Comparison of ENCODE assay signal across 21 mouse cellular contexts in the genomic region with DNA sequence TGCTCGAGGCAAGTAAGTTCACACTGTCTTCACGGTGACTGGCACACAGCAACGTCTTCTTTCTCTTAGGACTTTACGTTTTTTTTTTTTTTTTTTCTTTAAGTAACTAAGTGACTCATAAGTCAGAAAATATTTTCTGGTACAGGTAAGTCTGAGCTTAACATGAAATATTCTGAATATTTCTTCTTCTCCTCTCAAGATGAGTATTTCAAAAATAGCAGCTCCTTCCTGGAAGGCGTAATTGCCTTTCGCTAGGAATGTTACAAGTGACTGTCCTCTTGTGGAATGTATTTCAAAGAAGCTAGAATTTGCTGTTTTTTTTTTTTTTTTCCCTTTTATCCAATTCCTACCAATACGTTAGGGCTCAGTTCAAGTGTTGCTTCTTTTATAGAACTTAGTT.
DNase-seq lines count a peak whose midpoint lies in the region; ATAC-seq and TF ChIP-seq lines count a peak whose summit lies in the region.
"Had no signal": no experiment of that assay in that cellular context is flagged by ENCODE, and none has a peak within 500 bp of the region (broad histone marks: within the 10 kb centered on the region; RNA-seq: fewer than 3 reads in every experiment).

No protein-coding gene starts in this region.

- TF ChIP-seq EP300 in lung, postnatal 0 days (IDR thresholded peaks at IDR 0.05): peak; percentile 98
- TF ChIP-seq EP300 in CH12.LX (IDR thresholded peaks at IDR 0.05; ENCODE audit: low read length): no peak

- TF ChIP-seq CTCF in lung, postnatal 0 days (IDR thresholded peaks at IDR 0.05): no peak
- TF ChIP-seq CTCF in CH12.LX (conservative IDR thresholded peaks at IDR 0.05 in 1 of 2, IDR thresholded peaks at IDR 0.05 in 1 of 2; ENCODE audit: low read depth in 2 of 2, low read length in 2 of 2): no peak
- TF ChIP-seq CTCF in Patski (IDR thresholded peaks at IDR 0.05): no peak

- in situ Hi-C loops in CH12.LX (cut with MboI; ENCODE audit: low pct_ligation_motif_present, low pct_unique_long_range_greater_than_20kb, low sequenced_read_pairs) (no loop called here), Patski (cut with MboI; ENCODE audit: low pct_unique_long_range_greater_than_20kb) (no loop called here)

- no peak overlapping the region for H3K9ac ChIP-seq in lung, postnatal 0 days (replicated peaks; ENCODE audit: low read depth)
- H3K9ac ChIP-seq in CH12.LX (ENCODE audit: insufficient read depth, low read depth): no peak overlapping the region

- no peak overlapping the region for H3K4me2 ChIP-seq in lung, postnatal 0 days (replicated peaks; ENCODE audit: low read depth, low read length)
- no peak overlapping the region for H3K4me2 ChIP-seq in CH12.LX (ENCODE audit: insufficient read depth, low read depth, poor library complexity, severe bottlenecking)

- dilution Hi-C loops in CH12.LX (cut with MboI; ENCODE audit: extremely low pct_ligation_motif_present, extremely low pct_unique_long_range_greater_than_20kb, low sequenced_read_pairs): no loop called here

- no peaks in the 10 kb centered on the region for H3K27me3 ChIP-seq in lung, postnatal 0 days (replicated peaks; ENCODE audit: insufficient read depth, low read length)
- H3K27me3 ChIP-seq in CH12.LX (replicated peaks) (no peaks in the 10 kb centered on the region), Patski (no peaks in the 10 kb centered on the region)

- no peaks in the 10 kb centered on the region for H3K36me3 ChIP-seq in lung, postnatal 0 days (ENCODE audit: insufficient read depth, low read length)
- no peaks in the 10 kb centered on the region for H3K36me3 ChIP-seq in CH12.LX (replicated peaks in 1 of 2; ENCODE audit: control insufficient read depth in 1 of 2, insufficient read depth in 1 of 2, low read length in 1 of 2)
- H3K36me3 ChIP-seq: G1E had no signal

- TF ChIP-seq POLR2A in CH12.LX (IDR thresholded peaks at IDR 0.05; ENCODE audit: low read depth, low read length): no peak

- no peaks in the 10 kb centered on the region for H3K9me3 ChIP-seq in lung, postnatal 0 days (ENCODE audit: low read length)
- no peaks in the 10 kb centered on the region for H3K9me3 ChIP-seq in CH12.LX (replicated peaks; ENCODE audit: low read length)

- TF ChIP-seq RAD21 in CH12.LX (IDR thresholded peaks at IDR 0.05; ENCODE audit: low read depth, low read length): no peak

- no peak overlapping the region for H3K4me3 ChIP-seq in lung, postnatal 0 days (ENCODE audit: low read depth, low read length)
- no peak overlapping the region for H3K4me3 ChIP-seq in CH12.LX (replicated peaks in 1 of 3; ENCODE audit: low read depth in 2 of 3, low read length in 2 of 3, poor library complexity in 1 of 3)

- DNase-seq in lung, postnatal 0 days (ENCODE audit: low spot score): peak; percentile 72
- no peak for DNase-seq in lung, postnatal 4 days
- no peak for DNase-seq in CH12.LX (ENCODE audit: extremely low read depth)
- peak; percentile 24 for DNase-seq in Patski (ENCODE audit: low read depth, low spot score)
- DNase-seq in gastrocnemius, postnatal 25 days: no peak
- no peak for DNase-seq in cerebellum, adult 9-11 months
- DNase-seq: adrenal gland, adult 2 months; adrenal gland, adult 8-10 months; adrenal gland, postnatal 10 days; adrenal gland, postnatal 14 days; adrenal gland, postnatal 25 days; adrenal gland, postnatal 36 days; B cell, adult 2 months; cerebellum, adult 11 months; cerebellum, adult 11-12 months; cerebellum, adult 18-20 months; cerebellum, adult 2 months; cerebellum, adult 8-10 months had no signal

- peak; percentile 44 for ATAC-seq in lung, postnatal 0 days
- peak; percentile 62 for ATAC-seq in Patski
- ATAC-seq: activated CD4-positive, CD25-positive, alpha-beta regulatory T cell, adult 4 months; CD4-positive, CD25-positive, alpha-beta regulatory T cell, adult 4 months had no signal

- H3K79me2 ChIP-seq in CH12.LX (replicated peaks; ENCODE audit: control insufficient read depth, extremely low read depth, insufficient read depth, poor library complexity, severe bottlenecking): no peaks in the 10 kb centered on the region

- 47% methylated on average over 7 of the region's 7 CpGs for WGBS in lung, postnatal 0 days

- CTCF ChIA-PET in Patski (lab: Charles Lee): no interaction called here

- H3K4me1 ChIP-seq in lung, postnatal 0 days (ENCODE audit: insufficient read depth, low read depth, low read length): no peaks in the 10 kb centered on the region
- H3K4me1 ChIP-seq in CH12.LX (ENCODE audit: control insufficient read depth in 1 of 2, insufficient read depth in 2 of 2): peaks cover 2 to 14% of the 10 kb centered on the region in 2 experiments; a peak in 2 of 4 replicates

- POLR2A ChIA-PET in Patski (lab: Charles Lee): interaction anchor here (0.7 kb wide), 1 partner anchor 125 kb away, joined by 3 read pairs; the partner anchor contains the start of gene Klf5

- H3K27ac ChIP-seq in lung, postnatal 0 days (ENCODE audit: low read length): no peak overlapping the region
- no peak overlapping the region for H3K27ac ChIP-seq in CH12.LX (ENCODE audit: insufficient read depth, low read depth)

TF ChIP-seq in CH12.LX, 34 proteins besides CTCF, POLR2A, EP300 and RAD21:
- 0 out of 2 replicates have a peak, but pooled peaks have one; percentile 13 for TF ChIP-seq ZNF384 (IDR thresholded peaks at IDR 0.05; ENCODE audit: low read depth, low read length)
- no peak for TF ChIP-seq UBTF (IDR thresholded peaks at IDR 0.05; ENCODE audit: low read depth, low read length)

Comparison
In these comparisons a context has a peak if more than half of its experiments do, and no peak if none do; other contexts are left out.
1. DNase-seq: peak in lung, postnatal 0 days (single experiment) and Patski (single experiment); none in lung, postnatal 4 days (0 of 2), CH12.LX (single experiment), gastrocnemius, postnatal 25 days (single experiment) and cerebellum, adult 9-11 months (single experiment).